Mouse (Mus musculus): ENCODE data around the gene Dapk3. TPM values are rescaled to one million over a fixed set of nuclear protein-coding genes. Genes with fewer than 3 reads are reported as not detected.
A peak's percentile ranks its signal among the peaks of the same experiment; 100 is the strongest.
"Not testable (repeated sequence)": the region's sequence is repeated elsewhere in the genome, so short reads cannot be mapped to it uniquely, and the experiment has no call there.

Dapk3 gene
- polyA plus RNA-seq, 1 experiment from 2014 or later, result 45.6 TPM

GRCm38 (mm10) chr10:81180946-81181345 lies 1.9 kb upstream of the Dapk3 start:
- Histone ChIP-seq H3K27ac (ENCODE audit: low read depth, low read length) (no peak overlapping the region; the same call in 1 of the 2 replicates), H3K9ac (ENCODE audit: low read depth, low read length) (no peak overlapping the region), H3K4me2 (no peak overlapping the region), H3K27me3 (replicated peaks; ENCODE audit: control insufficient read depth, insufficient read depth, low read length) (no peaks in the 10 kb centered on the region), H3K4me1 (replicated peaks; ENCODE audit: control insufficient read depth, insufficient read depth, low read length) (peaks cover 30% of the 10 kb centered on the region), H3K4me3 (ENCODE audit: low read depth, low read length) (0 out of 2 replicates have a peak overlapping the region, but pooled peaks have one; percentile 7), H3K36me3 (ENCODE audit: control insufficient read depth, insufficient read depth, low read length) (peaks cover 55% of the 10 kb centered on the region), H3K9me3 (ENCODE audit: control insufficient read depth, low read length) (no peaks in the 10 kb centered on the region)
- no peak for ATAC-seq (replicated peaks; ENCODE audit: low FRiP score)
- DNase-seq (ENCODE audit: low spot score), result no peak
- WGBS, result 92% methylated on average over 13 of the region's 13 CpGs

- not testable (repeated sequence) for H3K4me2 ChIP-seq; H3K9me3 ChIP-seq (ENCODE audit: control insufficient read depth, low read length); DNase-seq (ENCODE audit: low spot score); H3K9ac ChIP-seq (ENCODE audit: low read depth, low read length); H3K27me3 ChIP-seq (replicated peaks; ENCODE audit: control insufficient read depth, insufficient read depth, low read length); ATAC-seq (replicated peaks; ENCODE audit: low FRiP score); H3K4me3 ChIP-seq (ENCODE audit: low read depth, low read length)
- WGBS, result 71% methylated on average over 12 of the region's 12 CpGs
- Histone ChIP-seq H3K36me3 (ENCODE audit: control insufficient read depth, insufficient read depth, low read length) (peaks cover 59% of the 10 kb centered on the region), H3K27ac (ENCODE audit: low read depth, low read length) (peak overlapping the region; percentile 49; the same call in 1 of the 2 replicates), H3K4me1 (replicated peaks; ENCODE audit: control insufficient read depth, insufficient read depth, low read length) (peaks cover 29% of the 10 kb centered on the region)
Measured at GRCm38 (mm10) chr10:81181860-81182259, 945 bp upstream of the Dapk3 start.

- DNase-seq (ENCODE audit: low spot score), result no peak
- Histone ChIP-seq H3K27me3 (replicated peaks; ENCODE audit: control insufficient read depth, insufficient read depth, low read length) (no peaks in the 10 kb centered on the region), H3K27ac (ENCODE audit: low read depth, low read length) (peak within 1 kb of the TSS; percentile 78), H3K4me1 (replicated peaks; ENCODE audit: control insufficient read depth, insufficient read depth, low read length) (peaks cover 19% of the 10 kb centered on the region), H3K4me3 (ENCODE audit: low read depth, low read length) (peak within 1 kb of the TSS; percentile 65), H3K4me2 (peak within 1 kb of the TSS; percentile 82), H3K9ac (ENCODE audit: low read depth, low read length) (peak within 1 kb of the TSS; percentile 73), H3K36me3 (ENCODE audit: control insufficient read depth, insufficient read depth, low read length) (peaks cover 52% of the 10 kb centered on the region), H3K9me3 (ENCODE audit: control insufficient read depth, low read length) (no peaks in the 10 kb centered on the region)
- 71% methylated on average over 5 of the region's 5 CpGs for WGBS
- ATAC-seq (replicated peaks; ENCODE audit: low FRiP score), result no peak
Measured at GRCm38 (mm10) chr10:81183805-81184204, 1.0 kb downstream of the Dapk3 start, which contains the start of gene 4930442H23Rik. Gene 4930442H23Rik, minus strand, starts transcription at chr10:81183849.

GRCm38 (mm10) chr10:81184765-81185164 lies 2.0 kb downstream of the Dapk3 start:
- Histone ChIP-seq H3K36me3 (ENCODE audit: control insufficient read depth, insufficient read depth, low read length) (peaks cover 44% of the 10 kb centered on the region), H3K27ac (ENCODE audit: low read depth, low read length) (peak overlapping the region; percentile 11; the same call in 1 of the 2 replicates), H3K27me3 (replicated peaks; ENCODE audit: control insufficient read depth, insufficient read depth, low read length) (no peaks in the 10 kb centered on the region), H3K4me3 (ENCODE audit: low read depth, low read length) (no peak overlapping the region), H3K9me3 (ENCODE audit: control insufficient read depth, low read length) (no peaks in the 10 kb centered on the region), H3K4me1 (replicated peaks; ENCODE audit: control insufficient read depth, insufficient read depth, low read length) (peaks cover 11% of the 10 kb centered on the region), H3K9ac (ENCODE audit: low read depth, low read length) (no peak overlapping the region), H3K4me2 (peak overlapping the region; percentile 7; the same call in 1 of the 2 replicates)
- 51% methylated on average over 4 of the region's 4 CpGs for WGBS
- no peak for ATAC-seq (replicated peaks; ENCODE audit: low FRiP score)
- DNase-seq (ENCODE audit: low spot score), result no peak

- peaks cover 32% of the 10 kb centered on the region for H3K36me3 ChIP-seq (ENCODE audit: control insufficient read depth, insufficient read depth, low read length)
- H3K9ac ChIP-seq (ENCODE audit: low read depth, low read length), result no peak overlapping the region
Measured at GRCm38 (mm10) chr10:81187161-81187560, 4.4 kb downstream of the Dapk3 start.

GRCm38 (mm10) chr10:81189821-81190220 lies 7.0 kb downstream of the Dapk3 start:
- 82% methylated on average over 26 of the region's 26 CpGs for WGBS
- no peak overlapping the region for H3K27ac ChIP-seq (ENCODE audit: low read depth, low read length)
- H3K27me3 ChIP-seq (replicated peaks; ENCODE audit: control insufficient read depth, insufficient read depth, low read length), result peaks cover 11% of the 10 kb centered on the region
- H3K4me3 ChIP-seq (ENCODE audit: low read depth, low read length), result no peak overlapping the region
- H3K36me3 ChIP-seq (ENCODE audit: control insufficient read depth, insufficient read depth, low read length), result peaks cover 29% of the 10 kb centered on the region; the same call in 1 of the 2 replicates
- no peaks in the 10 kb centered on the region for H3K9me3 ChIP-seq (ENCODE audit: control insufficient read depth, low read length)
- H3K4me2 ChIP-seq, result no peak overlapping the region
- H3K9ac ChIP-seq (ENCODE audit: low read depth, low read length), result no peak overlapping the region
- ATAC-seq (replicated peaks; ENCODE audit: low FRiP score) (no peak), DNase-seq (ENCODE audit: low spot score) (no peak)
- peaks cover 39% of the 10 kb centered on the region for H3K4me1 ChIP-seq (replicated peaks; ENCODE audit: control insufficient read depth, insufficient read depth, low read length)

More at GRCm38 (mm10) chr10:81187161-81187560, 4.4 kb downstream of the Dapk3 start:
- WGBS, result 93% methylated on average over 9 of the region's 9 CpGs
- H3K4me1 ChIP-seq (replicated peaks; ENCODE audit: control insufficient read depth, insufficient read depth, low read length), result peaks cover 26% of the 10 kb centered on the region
- DNase-seq (ENCODE audit: low spot score) (no peak), ATAC-seq (replicated peaks; ENCODE audit: low FRiP score) (no peak)
- no peaks in the 10 kb centered on the region for H3K9me3 ChIP-seq (ENCODE audit: control insufficient read depth, low read length)
- no peaks in the 10 kb centered on the region for H3K27me3 ChIP-seq (replicated peaks; ENCODE audit: control insufficient read depth, insufficient read depth, low read length)
- H3K27ac ChIP-seq (ENCODE audit: low read depth, low read length), result no peak overlapping the region
- no peak overlapping the region for H3K4me2 ChIP-seq
- H3K4me3 ChIP-seq (ENCODE audit: low read depth, low read length), result no peak overlapping the region

GRCm38 (mm10) chr10:81190236-81190911 lies 7.6 kb downstream of the Dapk3 start:
- H3K27me3 ChIP-seq (replicated peaks; ENCODE audit: control insufficient read depth, insufficient read depth, low read length), result peaks cover 15% of the 10 kb centered on the region
- H3K4me1 ChIP-seq (replicated peaks; ENCODE audit: control insufficient read depth, insufficient read depth, low read length), result peaks cover 36% of the 10 kb centered on the region
- H3K4me3 ChIP-seq (ENCODE audit: low read depth, low read length), result no peak overlapping the region
- WGBS, result 71% methylated on average over 31 of the region's 31 CpGs
- DNase-seq (ENCODE audit: low spot score) (no peak), ATAC-seq (replicated peaks; ENCODE audit: low FRiP score) (no peak)
- peaks cover 26% of the 10 kb centered on the region; the same call in 1 of the 2 replicates for H3K36me3 ChIP-seq (ENCODE audit: control insufficient read depth, insufficient read depth, low read length)
- H3K27ac ChIP-seq (ENCODE audit: low read depth, low read length), result peak overlapping the region; percentile 21
- no peaks in the 10 kb centered on the region for H3K9me3 ChIP-seq (ENCODE audit: control insufficient read depth, low read length)
- H3K9ac ChIP-seq (ENCODE audit: low read depth, low read length), result no peak overlapping the region
- no peak overlapping the region for H3K4me2 ChIP-seq

- Histone ChIP-seq H3K9me3 (ENCODE audit: control insufficient read depth, low read length) (no peaks in the 10 kb centered on the region), H3K4me3 (ENCODE audit: low read depth, low read length) (no peak overlapping the region), H3K4me2 (no peak overlapping the region), H3K27me3 (replicated peaks; ENCODE audit: control insufficient read depth, insufficient read depth, low read length) (peaks cover 15% of the 10 kb centered on the region), H3K27ac (ENCODE audit: low read depth, low read length) (peak overlapping the region; percentile 21), H3K36me3 (ENCODE audit: control insufficient read depth, insufficient read depth, low read length) (peaks cover 26% of the 10 kb centered on the region; the same call in 1 of the 2 replicates), H3K4me1 (replicated peaks; ENCODE audit: control insufficient read depth, insufficient read depth, low read length) (peaks cover 36% of the 10 kb centered on the region), H3K9ac (ENCODE audit: low read depth, low read length) (no peak overlapping the region)
- WGBS, result 53% methylated on average over 6 of the region's 6 CpGs
- ATAC-seq (replicated peaks; ENCODE audit: low FRiP score) (no peak), DNase-seq (ENCODE audit: low spot score) (no peak)
Measured at GRCm38 (mm10) chr10:81190912-81191321, 8.1 kb downstream of the Dapk3 start.

Measured in liver, embryonic 11.5 days (tissue).